Mouse (Mus musculus) E14TG2a.4 (cell line): Measurements from ENCODE around the gene Gtsf1.

ENCODE experiments used
- CTCF ChIP-seq: conservative IDR thresholded peaks from 2 replicates; pipeline ENCODE4 v1.5.1; 2014; ENCODE audit warnings: low read length
- NANOG ChIP-seq: IDR thresholded peaks from 2 replicates; pipeline ENCODE4 v1.6.1; 2014; ENCODE audit warnings: borderline replicate concordance, low read length, mixed read lengths

- TF ChIP-seq CTCF (no peak), NANOG (no peak)
Observed at GRCm38 (mm10) chr15:103368179-103368940, 61.9 kb downstream of the Gtsf1 start.
